Mouse (Mus musculus) midbrain, embryonic 15.5 days (tissue): ENCODE results near the gene Bex4. TPM values are rescaled to one million over a fixed set of nuclear protein-coding genes. Genes with fewer than 3 reads are reported as not detected.
A peak's percentile ranks its signal among the peaks of the same experiment; 100 is the strongest.
"Not testable (repeated sequence)": the region's sequence is repeated elsewhere in the genome, so short reads cannot be mapped to it uniquely, and the experiment has no call there.

Experiments used
- ATAC-seq: fragments of 200-750 bp; cut with Nextera tagmentation; replicated peaks from 2 replicates; pipeline ENCODE4 v1.8.0; 2017; ENCODE audit warnings: moderate TSS enrichment
- H3K27ac ChIP-seq: fragments of 300-500 bp; sonication (generic); 2 replicates; pipeline ENCODE4 v1.5.1; 2015; ENCODE audit warnings: mild to moderate bottlenecking, inconsistent platforms
- H3K27me3 ChIP-seq: fragments of 300-500 bp; sonication (generic); replicated peaks from 2 replicates; pipeline ENCODE4 v1.6.1; 2015; ENCODE audit warnings: inconsistent platforms
- H3K36me3 ChIP-seq: fragments of 300-500 bp; sonication (generic); replicated peaks from 2 replicates; pipeline ENCODE4 v1.6.1; 2015; ENCODE audit warnings: inconsistent platforms
- H3K4me1 ChIP-seq: fragments of 300-500 bp; sonication (generic); 2 replicates; pipeline ENCODE4 v1.6.1; 2015; ENCODE audit warnings: inconsistent platforms
- H3K4me2 ChIP-seq: fragments of 300-500 bp; sonication (generic); 2 replicates; pipeline ENCODE4 v1.6.1; 2015; ENCODE audit warnings: inconsistent platforms, mild to moderate bottlenecking, moderate library complexity
- H3K4me3 ChIP-seq: fragments of 300-500 bp; sonication (generic); 2 replicates; pipeline ENCODE4 v1.5.1; 2015; ENCODE audit warnings: mild to moderate bottlenecking, inconsistent platforms
- H3K9ac ChIP-seq: fragments of 300-500 bp; sonication (generic); 2 replicates; pipeline ENCODE4 v1.6.1; 2015; ENCODE audit warnings: mild to moderate bottlenecking, inconsistent platforms
- H3K9me3 ChIP-seq: fragments of 300-500 bp; sonication (generic); 2 replicates; pipeline ENCODE4 v1.6.1; 2016; ENCODE audit warnings: inconsistent platforms
- WGBS: fragments of 180-500 bp; shearing (Covaris S2); methylation state at CpG from one replicate; pipeline ENCODE4 v1.1.7; 2015; ENCODE audit warnings: mixed read lengths; 5-methylcytosine and 5-hydroxymethylcytosine counted together
- polyA plus RNA-seq: library from polyadenylated mRNA; unstranded; fragments of >200 nt; fragmentation: Nextera tagmentation; extraction: Ambion mirVana; gene quantifications from 2 replicates; pipeline ENCODE4 v1.2.1, GENCODE M21; 2015

Bex4 gene
- polyA plus RNA-seq, 1 experiment from 2014 or later = 147 TPM

- H3K9ac ChIP-seq = peak overlapping the region; percentile 8; the same call in 1 of the 2 replicates
- not testable (repeated sequence) for H3K9me3 ChIP-seq, H3K27me3 ChIP-seq, H3K27ac ChIP-seq, H3K4me1 ChIP-seq, H3K36me3 ChIP-seq
- peak; percentile 35; the same call in 1 of the 2 replicates for ATAC-seq
- peak overlapping the region; percentile 50 for H3K4me2 ChIP-seq
- WGBS = 30% methylated on average over 5 of the region's 5 CpGs
- peak overlapping the region; percentile 41 for H3K4me3 ChIP-seq
These were observed 826 bp downstream of the Bex4 start for GRCm38 (mm10) chrX:136139640-136140004.

DNA sequence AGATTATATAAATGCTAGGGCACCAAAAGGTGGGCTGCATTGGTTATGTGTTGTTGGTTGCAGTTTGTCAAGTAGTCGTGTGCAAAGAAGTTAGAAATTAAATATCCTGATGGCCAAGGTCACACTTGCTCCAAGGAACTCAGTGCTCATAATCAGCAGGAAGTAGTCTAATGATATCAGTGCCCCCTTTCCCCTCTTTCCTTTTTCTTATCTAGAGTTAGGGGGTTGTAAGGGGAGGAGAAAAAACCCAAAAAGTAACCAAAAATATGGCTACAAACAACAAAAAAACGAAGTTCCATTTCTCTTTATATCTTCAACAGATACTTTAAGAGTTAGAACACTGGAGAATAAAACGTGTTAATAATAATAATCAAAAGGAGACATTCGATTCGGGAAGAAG lies 2.6 kb downstream of the Bex4 start:
- Histone ChIP-seq H3K36me3 (no peaks in the 10 kb centered on the region), H3K9me3 (no peaks in the 10 kb centered on the region), H3K9ac (no peak overlapping the region), H3K27me3 (no peaks in the 10 kb centered on the region), H3K4me1 (no peaks in the 10 kb centered on the region), H3K4me3 (no peak overlapping the region), H3K27ac (no peak overlapping the region), H3K4me2 (no peak overlapping the region)
- ATAC-seq = no peak
- WGBS = 76% methylated on average over 5 of the region's 5 CpGs

- Histone ChIP-seq H3K27ac (no peak overlapping the region), H3K27me3 (no peaks in the 10 kb centered on the region), H3K4me1 (no peaks in the 10 kb centered on the region), H3K9me3 (no peaks in the 10 kb centered on the region), H3K9ac (no peak overlapping the region), H3K4me3 (no peak overlapping the region), H3K36me3 (no peaks in the 10 kb centered on the region), H3K4me2 (no peak overlapping the region)
- no peak for ATAC-seq
- 91% methylated on average over 2 of the region's 2 CpGs for WGBS
These were observed 4.9 kb downstream of the Bex4 start for GRCm38 (mm10) chrX:136143711-136144110.

GRCm38 (mm10) chrX:136144195-136144594 lies 5.4 kb downstream of the Bex4 start:
- Histone ChIP-seq H3K9me3 (no peaks in the 10 kb centered on the region), H3K4me3 (no peak overlapping the region), H3K27me3 (no peaks in the 10 kb centered on the region), H3K4me1 (no peaks in the 10 kb centered on the region), H3K4me2 (no peak overlapping the region), H3K27ac (no peak overlapping the region), H3K36me3 (no peaks in the 10 kb centered on the region), H3K9ac (no peak overlapping the region)
- ATAC-seq = no peak
- WGBS = 78% methylated on average over 7 of the region's 7 CpGs

DNA sequence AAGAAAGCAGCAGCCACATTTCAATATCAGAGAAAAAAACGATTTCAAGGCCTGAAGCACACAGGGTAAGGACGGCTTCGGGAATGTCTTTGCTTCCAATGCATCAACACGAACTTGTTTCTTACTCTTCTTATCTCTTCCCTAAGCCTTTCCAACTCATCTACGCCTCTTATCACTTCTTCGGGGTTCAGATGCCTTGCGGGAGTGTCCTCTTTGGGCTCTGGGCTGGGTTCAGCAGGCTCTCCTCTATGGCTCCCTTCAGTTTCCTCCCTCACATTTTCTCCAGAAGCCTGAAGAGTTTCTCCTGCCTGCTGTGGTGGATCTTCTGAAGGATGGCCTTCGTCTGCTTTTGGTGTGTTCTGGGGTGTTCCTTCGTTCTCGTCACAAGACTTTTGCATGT lies 31.8 kb downstream of the Bex4 start:
- ATAC-seq = no peak
- Histone ChIP-seq H3K4me3 (peak overlapping the region; percentile 56), H3K36me3 (no peaks in the 10 kb centered on the region), H3K4me2 (peak overlapping the region; percentile 49), H3K27me3 (no peaks in the 10 kb centered on the region), H3K9me3 (no peaks in the 10 kb centered on the region), H3K4me1 (peaks cover 3% of the 10 kb centered on the region; the same call in 1 of the 2 replicates), H3K9ac (no peak overlapping the region), H3K27ac (no peak overlapping the region)
- 66% methylated on average over 10 of the region's 10 CpGs for WGBS

GRCm38 (mm10) chrX:136171189-136172117 lies 32.7 kb downstream of the Bex4 start:
- Histone ChIP-seq H3K4me2 (peak overlapping the region; percentile 49), H3K9ac (peak overlapping the region; percentile 50), H3K27me3 (no peaks in the 10 kb centered on the region), H3K27ac (peak overlapping the region; percentile 86), H3K4me1 (peaks cover 3% of the 10 kb centered on the region; the same call in 1 of the 2 replicates), H3K36me3 (no peaks in the 10 kb centered on the region), H3K4me3 (peak overlapping the region; percentile 56), H3K9me3 (no peaks in the 10 kb centered on the region)
- ATAC-seq = peak; percentile 84
- WGBS = 29% methylated on average over 24 of the region's 24 CpGs

DNA sequence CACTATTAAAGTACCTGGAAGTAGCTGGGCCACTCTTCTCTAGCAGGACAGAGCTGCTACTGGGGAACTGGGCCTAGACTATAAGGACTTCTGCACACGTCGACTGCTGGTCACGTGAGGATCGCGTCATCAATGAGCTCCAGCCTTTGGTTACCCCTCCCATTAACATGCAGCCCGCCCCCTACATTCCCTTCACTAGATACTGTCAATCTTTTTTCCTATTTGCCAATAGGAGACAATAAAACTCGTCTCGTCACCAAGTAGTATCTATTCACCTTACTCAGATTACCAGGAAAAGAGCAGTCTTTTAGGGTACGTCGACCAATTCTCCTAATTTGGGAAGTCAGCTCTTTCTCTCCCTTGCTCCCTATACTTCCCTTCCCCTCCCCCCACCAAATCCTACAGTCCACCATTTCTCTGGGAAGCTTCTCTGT lies 33.3 kb downstream of the Bex4 start, which contains the start of gene Tceal8:
Tceal8 (minus strand) TSS at position 225 of the 434 bp plus-strand sequence.
- peaks cover 3% of the 10 kb centered on the region; the same call in 1 of the 2 replicates for H3K4me1 ChIP-seq
- H3K9me3 ChIP-seq = no peaks in the 10 kb centered on the region
- H3K27me3 ChIP-seq = no peaks in the 10 kb centered on the region
- H3K27ac ChIP-seq = peak within 1 kb of the TSS; percentile 86
- H3K36me3 ChIP-seq = no peaks in the 10 kb centered on the region
- ATAC-seq = peak; percentile 98
- 22% methylated on average over 10 of the region's 10 CpGs for WGBS
- peak within 1 kb of the TSS; percentile 56 for H3K4me3 ChIP-seq
- H3K4me2 ChIP-seq = peak within 1 kb of the TSS; percentile 50
- peak within 1 kb of the TSS; percentile 50 for H3K9ac ChIP-seq

- 23% methylated on average over 10 of the region's 10 CpGs for WGBS
- 0 out of 2 replicates have a peak, but pooled peaks cover under 1% of the 10 kb centered on the region for H3K27me3 ChIP-seq
- ATAC-seq = no peak
- peak overlapping the region; percentile 56 for H3K4me3 ChIP-seq
- no peaks in the 10 kb centered on the region for H3K9me3 ChIP-seq
- peaks cover 3% of the 10 kb centered on the region; the same call in 1 of the 2 replicates for H3K4me1 ChIP-seq
- H3K27ac ChIP-seq = peak overlapping the region; percentile 86; the same call in 1 of the 2 replicates
- H3K36me3 ChIP-seq = no peaks in the 10 kb centered on the region
- H3K9ac ChIP-seq = peak overlapping the region; percentile 31
- H3K4me2 ChIP-seq = peak overlapping the region; percentile 50
These were observed 34.0 kb downstream of the Bex4 start for GRCm38 (mm10) chrX:136172786-136173185.

DNA sequence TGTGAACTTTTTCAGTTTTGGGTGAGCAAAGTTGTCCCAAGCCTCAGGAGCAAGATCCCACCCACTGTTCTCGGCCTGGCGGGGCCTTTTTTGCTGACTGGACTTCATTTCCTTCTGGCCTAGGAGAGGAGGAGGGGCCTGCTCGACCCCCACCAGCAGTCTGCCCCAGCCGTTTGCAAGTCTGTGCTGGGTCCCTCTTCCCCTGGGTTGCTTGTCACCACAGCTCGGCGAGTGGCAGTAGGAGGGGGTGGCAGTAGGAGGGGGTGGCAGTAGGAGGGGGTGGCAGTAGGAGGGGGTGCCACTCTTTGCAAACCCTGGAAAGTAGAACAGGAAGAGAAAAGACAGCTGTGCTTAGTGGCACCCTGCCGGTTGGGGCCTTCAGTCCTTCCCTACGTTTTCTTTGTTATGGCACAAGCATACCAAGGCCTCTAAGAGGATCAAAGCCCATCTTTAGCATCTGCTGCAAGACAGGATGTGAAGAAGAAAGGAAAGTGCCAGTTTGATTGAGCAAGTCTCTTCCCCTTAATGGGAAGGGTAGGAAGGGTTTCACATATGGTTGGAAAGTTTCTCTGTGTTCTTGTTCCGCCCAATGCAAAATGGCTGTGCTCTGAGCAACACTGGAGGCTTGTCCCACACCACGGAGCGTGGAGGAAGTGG lies 42.2 kb downstream of the Bex4 start:
- no peak for ATAC-seq
- H3K4me3 ChIP-seq = no peak overlapping the region
- no peaks in the 10 kb centered on the region for H3K9me3 ChIP-seq
- H3K27me3 ChIP-seq = 0 out of 2 replicates have a peak, but pooled peaks cover 3% of the 10 kb centered on the region
- no peaks in the 10 kb centered on the region for H3K4me1 ChIP-seq
- no peak overlapping the region for H3K27ac ChIP-seq
- 27% methylated on average over 10 of the region's 11 CpGs for WGBS
- no peaks in the 10 kb centered on the region for H3K36me3 ChIP-seq
- H3K9ac ChIP-seq = no peak overlapping the region
- no peak overlapping the region for H3K4me2 ChIP-seq

- H3K9ac ChIP-seq = no peak overlapping the region
- no peak overlapping the region for H3K4me3 ChIP-seq
- 93% methylated on average over 1 of the region's 1 CpGs for WGBS
These were observed 44.3 kb downstream of the Bex4 start for GRCm38 (mm10) chrX:136183107-136183506.

More at GRCm38 (mm10) chrX:136183107-136183506, 44.3 kb downstream of the Bex4 start:
- Histone ChIP-seq H3K27ac (no peak overlapping the region), H3K27me3 (no peaks in the 10 kb centered on the region), H3K4me2 (no peak overlapping the region), H3K4me1 (no peaks in the 10 kb centered on the region), H3K36me3 (no peaks in the 10 kb centered on the region), H3K9me3 (no peaks in the 10 kb centered on the region)
- ATAC-seq = no peak
